Mouse (Mus musculus) olfactory bulb, adult 2 months (tissue): ENCODE measurements at regions not wholly inside any gene's neighbourhood (a gene's known extent, or its start where the extent isn't known, plus 50 kb on each side); places are given as distances from the start of the nearest gene placed in this dataset.

ENCODE experiments used
- CTCF ChIP-seq: fragments of 200-500 bp; IDR thresholded peaks from 2 replicates; pipeline ENCODE4 v1.5.1; 2012; ENCODE audit warnings: low read depth, mild to moderate bottlenecking, low read length, moderate library complexity; ENCODE audit not compliant: insufficient read depth
- POLR2A ChIP-seq: fragments of 200-500 bp; IDR thresholded peaks from 2 replicates; pipeline ENCODE4 v1.6.1; 2012; ENCODE audit warnings: mild to moderate bottlenecking, low read depth, low read length, moderate library complexity; ENCODE audit not compliant: insufficient read depth

GRCm38 (mm10) chr3:119944115-119944514 lies 159.8 kb upstream of the Ptbp2 start:
- TF ChIP-seq CTCF (no peak), POLR2A (no peak)
